Mouse (Mus musculus): ENCODE measurements around the gene Slc25a17.

The Slc25a17 gene

GRCm38 (mm10) chr15:81300520-81301069, 60.0 kb downstream of the Slc25a17 start:
- DNase-seq, result peak; percentile 20 to 22

- DNase-seq, result no peak
Observed at GRCm38 (mm10) chr15:81299549-81299948, 61.1 kb downstream of the Slc25a17 start.

GRCm38 (mm10) chr15:81298213-81298612, 62.4 kb downstream of the Slc25a17 start:
- no peak for DNase-seq

GRCm38 (mm10) chr15:81297543-81297942, 63.1 kb downstream of the Slc25a17 start:
- no peak for DNase-seq

GRCm38 (mm10) chr15:81294897-81295296, 65.7 kb downstream of the Slc25a17 start:
- no peak for DNase-seq

- DNase-seq, result no peak
Observed at GRCm38 (mm10) chr15:81294386-81294785, 66.2 kb downstream of the Slc25a17 start.

GRCm38 (mm10) chr15:81290747-81291146, 69.9 kb downstream of the Slc25a17 start:
- no peak for DNase-seq

GRCm38 (mm10) chr15:81290230-81290629, 70.4 kb downstream of the Slc25a17 start:
- no peak for DNase-seq

- no peak for DNase-seq
Observed at GRCm38 (mm10) chr15:81284121-81284734, 76.4 kb downstream of the Slc25a17 start.

- DNase-seq, result no peak
Observed at GRCm38 (mm10) chr15:81278699-81279098, 81.9 kb downstream of the Slc25a17 start.

- no peak for DNase-seq
Observed at GRCm38 (mm10) chr15:81277928-81278327, 82.7 kb downstream of the Slc25a17 start.

GRCm38 (mm10) chr15:81273361-81273760, 87.3 kb downstream of the Slc25a17 start:
- DNase-seq, result no peak

- DNase-seq, result peak; percentile 31 to 52
Observed at GRCm38 (mm10) chr15:81272305-81273053, 88.1 kb downstream of the Slc25a17 start.
